Mouse (Mus musculus) heart, embryonic 12.5 days (tissue): ENCODE data around the gene Ftsj3. TPM values are rescaled to one million over a fixed set of nuclear protein-coding genes. Genes with fewer than 3 reads are reported as not detected.

Experiments used
- ATAC-seq: fragments of 200-750 bp; cut with Nextera tagmentation; 2 replicates; pipeline ENCODE4 v1.8.0; 2017; ENCODE audit warnings: moderate TSS enrichment, moderate library complexity; ENCODE audit not compliant: insufficient number of reproducible peaks, low FRiP score
- H3K27ac ChIP-seq: fragments of 300-500 bp; sonication (generic); 2 replicates; pipeline ENCODE4 v1.5.1; 2016; ENCODE audit warnings: mild to moderate bottlenecking, moderate library complexity; ENCODE audit not compliant: poor library complexity, severe bottlenecking
- H3K27me3 ChIP-seq: fragments of 300-500 bp; sonication (generic); replicated peaks from 2 replicates; pipeline ENCODE4 v1.6.1; 2016; ENCODE audit warnings: mild to moderate bottlenecking, moderate library complexity
- H3K36me3 ChIP-seq: fragments of 300-500 bp; sonication (generic); 2 replicates; pipeline ENCODE4 v1.6.1; 2016; ENCODE audit warnings: mild to moderate bottlenecking, moderate library complexity
- H3K4me1 ChIP-seq: fragments of 300-500 bp; sonication (generic); replicated peaks from 2 replicates; pipeline ENCODE4 v1.6.1; 2016; ENCODE audit warnings: mild to moderate bottlenecking
- H3K4me2 ChIP-seq: fragments of 300-500 bp; sonication (generic); 2 replicates; pipeline ENCODE4 v1.6.1; 2016; ENCODE audit warnings: mild to moderate bottlenecking, moderate library complexity
- H3K4me3 ChIP-seq: fragments of 300-500 bp; sonication (generic); 2 replicates; pipeline ENCODE4 v1.5.1; 2016; ENCODE audit warnings: mild to moderate bottlenecking
- H3K9ac ChIP-seq: fragments of 300-500 bp; sonication (generic); 2 replicates; pipeline ENCODE4 v1.6.1; 2016; ENCODE audit warnings: mild to moderate bottlenecking, moderate library complexity
- H3K9me3 ChIP-seq: fragments of 300-500 bp; sonication (generic); replicated peaks from 2 replicates; pipeline ENCODE4 v1.6.1; 2016; ENCODE audit warnings: mild to moderate bottlenecking, moderate library complexity
- WGBS: fragments of 180-500 bp; shearing (Covaris S2); methylation state at CpG from one replicate; pipeline ENCODE4 v1.1.7; 2016; 5-methylcytosine and 5-hydroxymethylcytosine counted together
- polyA plus RNA-seq: library from polyadenylated mRNA; unstranded; fragments of >200 nt; fragmentation: Nextera tagmentation; extraction: Ambion mirVana; gene quantifications from 2 replicates; pipeline ENCODE4 v1.2.1, GENCODE M21; 2016

Ftsj3 gene
- polyA plus RNA-seq: 45.3 and 45.9 TPM in 2 replicates

DNA sequence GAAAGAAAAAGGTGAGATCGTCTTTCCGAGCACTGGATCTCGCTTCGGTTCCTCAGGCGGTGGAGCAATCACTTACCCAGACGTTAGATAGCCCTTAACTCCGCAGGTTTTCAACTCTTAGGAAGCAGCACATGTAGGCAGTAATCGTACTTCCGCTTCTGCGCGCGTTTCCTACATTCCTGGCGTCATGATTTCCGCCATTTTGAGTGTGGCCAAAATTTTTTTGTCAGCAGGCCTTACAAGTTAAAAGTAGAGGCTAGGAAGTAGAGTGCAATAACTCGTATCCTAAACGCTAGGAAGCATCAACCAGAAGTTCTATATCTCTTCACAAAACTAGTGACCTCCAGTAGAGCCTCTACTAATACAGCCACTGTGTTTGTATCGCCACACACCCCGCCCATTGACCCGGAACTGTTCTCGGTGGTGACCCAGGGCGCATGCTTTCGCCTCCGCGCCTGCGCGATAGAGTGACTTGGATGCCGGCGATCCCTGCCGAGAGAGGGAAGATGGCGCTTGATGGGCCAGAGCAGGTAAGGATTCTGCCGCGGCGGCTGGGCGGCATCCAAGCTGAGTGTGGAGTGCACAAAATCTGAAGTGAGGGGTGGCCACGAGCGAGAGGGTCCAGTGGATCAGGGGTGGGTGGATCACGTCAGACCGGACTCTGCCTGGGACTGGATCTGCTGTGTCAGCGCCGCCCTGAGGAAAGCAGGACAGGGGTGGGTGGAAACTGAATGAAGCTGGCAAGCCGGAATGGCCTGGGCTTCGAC, at the start of gene Ftsj3, which contains the start of gene Psmc5:
Ftsj3 (minus strand) TSS at position 395 of the 767 bp plus-strand sequence.
Psmc5 (plus strand) TSS at position 470 of the 767 bp plus-strand sequence.
- H3K36me3 ChIP-seq: peaks cover 51% of the 10 kb centered on the region
- peak within 1 kb of the TSS; percentile 92 for H3K9ac ChIP-seq
- peak within 1 kb of the TSS; percentile 93 for H3K4me2 ChIP-seq
- WGBS: under 1% methylated on average over 42 of the region's 42 CpGs
- peak; percentile 96 for ATAC-seq
- H3K27me3 ChIP-seq: no peaks in the 10 kb centered on the region
- H3K4me1 ChIP-seq: peaks cover 20% of the 10 kb centered on the region
- H3K9me3 ChIP-seq: no peaks in the 10 kb centered on the region
- peak within 1 kb of the TSS; percentile 86 for H3K4me3 ChIP-seq
- peak within 1 kb of the TSS; percentile 73 for H3K27ac ChIP-seq

DNA sequence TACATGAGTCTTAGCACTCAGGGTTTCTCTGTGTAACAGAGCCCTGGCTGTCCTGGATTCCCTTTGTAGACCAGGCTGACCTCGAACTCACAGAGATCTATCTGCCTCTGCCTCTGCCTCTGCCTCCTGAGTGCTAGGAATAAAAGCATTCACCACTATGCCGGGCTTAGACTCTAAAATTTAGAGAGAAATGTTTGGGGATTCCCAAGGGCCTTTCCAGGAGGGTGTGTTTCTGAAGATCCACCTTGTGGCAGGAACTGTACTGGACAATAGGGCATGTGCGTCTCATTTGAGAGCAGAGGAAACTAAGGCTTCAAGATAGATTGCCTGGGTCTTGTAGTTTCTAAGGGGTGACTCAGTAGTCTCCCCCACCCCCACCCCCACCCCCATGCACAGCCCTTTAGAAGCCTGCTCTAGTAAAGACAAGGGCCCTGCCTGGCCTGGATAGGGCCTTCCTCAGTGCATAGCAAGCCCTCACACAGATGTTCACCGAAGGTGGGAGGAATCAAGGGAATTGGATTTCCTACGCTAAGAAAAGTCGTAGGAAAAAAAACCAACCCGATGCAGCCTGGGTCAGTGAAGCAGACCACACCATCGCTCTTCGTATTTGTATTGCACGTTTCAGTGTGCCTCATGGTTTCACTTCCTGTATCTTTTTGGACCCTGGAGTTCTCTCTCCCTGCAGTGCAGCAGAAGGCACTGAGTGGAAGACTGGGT, 49.6 kb upstream of the Ftsj3 start:
- no peaks in the 10 kb centered on the region for H3K9me3 ChIP-seq
- H3K4me2 ChIP-seq: no peak overlapping the region
- H3K36me3 ChIP-seq: no peaks in the 10 kb centered on the region
- WGBS: 84% methylated on average over 10 of the region's 10 CpGs
- no peak for ATAC-seq
- H3K27me3 ChIP-seq: no peaks in the 10 kb centered on the region
- no peak overlapping the region for H3K27ac ChIP-seq
- H3K9ac ChIP-seq: no peak overlapping the region
- no peaks in the 10 kb centered on the region for H3K4me1 ChIP-seq
- H3K4me3 ChIP-seq: no peak overlapping the region

DNA sequence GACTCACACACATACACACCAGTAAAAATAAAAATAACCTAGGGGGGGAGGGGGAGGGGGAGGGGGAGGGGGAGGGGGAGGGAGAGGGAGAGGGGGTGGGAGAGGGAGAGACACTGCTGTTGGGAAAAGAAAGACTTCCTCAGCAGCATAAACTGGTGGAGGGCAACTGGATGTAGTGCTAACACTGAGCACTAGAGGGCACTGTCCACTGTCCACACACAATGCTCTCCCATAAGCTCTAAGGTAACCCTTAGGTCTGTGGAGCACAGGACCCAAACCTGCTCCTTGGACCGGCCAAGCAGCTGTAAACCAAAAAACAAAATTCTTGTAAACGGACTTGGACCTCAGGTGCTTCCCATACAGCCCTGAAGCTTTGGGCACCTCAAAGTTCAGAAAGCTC, 46.8 kb upstream of the Ftsj3 start:
- no peak for ATAC-seq
- 20% methylated on average over 2 of the region's 2 CpGs for WGBS
- Histone ChIP-seq H3K4me1 (no peaks in the 10 kb centered on the region), H3K9ac (no peak overlapping the region), H3K36me3 (no peaks in the 10 kb centered on the region), H3K27ac (no peak overlapping the region), H3K9me3 (no peaks in the 10 kb centered on the region), H3K27me3 (no peaks in the 10 kb centered on the region), H3K4me3 (no peak overlapping the region), H3K4me2 (no peak overlapping the region)

DNA sequence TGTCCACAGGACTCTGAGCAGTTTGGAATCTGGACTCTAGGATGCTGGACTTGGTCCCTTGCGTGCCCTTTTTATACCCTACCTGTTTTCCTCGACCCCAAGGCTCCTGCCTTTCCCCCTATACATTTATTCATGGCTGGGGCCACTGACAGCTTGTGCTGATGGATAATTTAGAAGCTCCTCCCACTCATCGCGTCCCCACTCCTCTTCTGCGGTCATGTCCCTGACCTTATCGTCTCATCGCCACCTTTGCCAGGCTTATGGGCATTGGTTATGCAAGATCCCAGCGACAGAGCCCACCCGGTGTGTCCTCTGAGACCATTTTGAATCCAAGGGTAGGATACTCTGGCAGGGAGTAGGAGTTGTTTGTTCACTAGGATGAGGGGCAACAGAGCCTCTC, 45.9 kb upstream of the Ftsj3 start, which contains the start of gene Gh:
Gh (minus strand) TSS at position 101 of the 400 bp plus-strand sequence.
- H3K27me3 ChIP-seq: no peaks in the 10 kb centered on the region
- 69% methylated on average over 9 of the region's 9 CpGs for WGBS
- H3K9me3 ChIP-seq: no peaks in the 10 kb centered on the region
- no peak for ATAC-seq
- no peaks in the 10 kb centered on the region for H3K4me1 ChIP-seq
- H3K4me2 ChIP-seq: no peak within 1 kb of the TSS
- no peak within 1 kb of the TSS for H3K27ac ChIP-seq
- H3K4me3 ChIP-seq: no peak within 1 kb of the TSS
- no peak within 1 kb of the TSS for H3K9ac ChIP-seq
- H3K36me3 ChIP-seq: no peaks in the 10 kb centered on the region

DNA sequence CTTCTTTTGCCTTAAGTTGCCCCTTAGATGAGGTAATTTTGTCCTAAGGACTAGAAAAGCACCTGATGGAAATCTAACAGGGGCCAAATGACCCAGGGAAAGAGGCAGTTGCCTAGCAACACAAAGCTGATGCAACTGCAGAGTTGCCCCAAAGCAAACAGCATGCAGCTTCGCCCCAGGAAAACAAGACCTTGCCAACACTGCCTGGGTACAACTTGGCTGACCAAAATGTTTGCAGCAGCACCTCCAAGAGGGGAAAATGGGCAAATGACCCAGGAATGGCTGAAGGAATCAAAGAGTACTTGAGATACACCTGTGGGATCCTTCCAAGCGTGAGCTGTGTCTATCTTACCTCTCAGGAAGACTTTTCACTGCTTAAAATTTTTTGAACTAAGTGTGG, 36.0 kb upstream of the Ftsj3 start:
- WGBS: 82% methylated on average over 2 of the region's 2 CpGs

DNA sequence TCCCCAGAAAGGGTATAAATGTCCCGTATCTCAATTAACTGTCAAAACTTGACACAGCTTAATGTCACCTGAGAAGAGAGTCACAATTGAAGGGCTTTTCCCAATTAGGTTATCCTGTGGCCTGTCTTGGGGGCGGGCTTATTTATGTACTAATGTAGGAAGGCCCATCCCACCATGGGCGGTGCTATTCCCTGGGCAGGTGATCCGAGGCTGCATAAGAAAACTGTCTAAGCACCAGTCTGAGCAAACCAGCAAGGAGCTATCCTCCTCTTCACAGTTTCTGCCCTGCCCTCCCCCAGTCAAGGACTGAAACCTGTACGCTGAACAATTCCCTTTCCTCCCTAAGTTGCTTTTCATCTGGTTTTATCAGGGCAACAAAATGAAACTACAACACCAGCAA, 34.5 kb upstream of the Ftsj3 start:
- no peak overlapping the region for H3K4me3 ChIP-seq
- H3K27ac ChIP-seq: no peak overlapping the region
- 0 out of 2 replicates have a peak, but pooled peaks cover 4% of the 10 kb centered on the region for H3K4me1 ChIP-seq
- no peak for ATAC-seq
- no peaks in the 10 kb centered on the region for H3K27me3 ChIP-seq
- no peak overlapping the region for H3K9ac ChIP-seq
- WGBS: 90% methylated on average over 5 of the region's 5 CpGs
- no peaks in the 10 kb centered on the region for H3K36me3 ChIP-seq
- no peak overlapping the region for H3K4me2 ChIP-seq
- H3K9me3 ChIP-seq: peaks cover 4% of the 10 kb centered on the region; the same call in 1 of the 2 replicates

More for the DNA sequence above, 36.0 kb upstream of the Ftsj3 start:
- Histone ChIP-seq H3K36me3 (no peaks in the 10 kb centered on the region), H3K27me3 (no peaks in the 10 kb centered on the region), H3K9me3 (peaks cover 4% of the 10 kb centered on the region; the same call in 1 of the 2 replicates), H3K4me1 (0 out of 2 replicates have a peak, but pooled peaks cover 4% of the 10 kb centered on the region), H3K27ac (no peak overlapping the region), H3K4me2 (no peak overlapping the region), H3K4me3 (no peak overlapping the region), H3K9ac (no peak overlapping the region)
- ATAC-seq: no peak

DNA sequence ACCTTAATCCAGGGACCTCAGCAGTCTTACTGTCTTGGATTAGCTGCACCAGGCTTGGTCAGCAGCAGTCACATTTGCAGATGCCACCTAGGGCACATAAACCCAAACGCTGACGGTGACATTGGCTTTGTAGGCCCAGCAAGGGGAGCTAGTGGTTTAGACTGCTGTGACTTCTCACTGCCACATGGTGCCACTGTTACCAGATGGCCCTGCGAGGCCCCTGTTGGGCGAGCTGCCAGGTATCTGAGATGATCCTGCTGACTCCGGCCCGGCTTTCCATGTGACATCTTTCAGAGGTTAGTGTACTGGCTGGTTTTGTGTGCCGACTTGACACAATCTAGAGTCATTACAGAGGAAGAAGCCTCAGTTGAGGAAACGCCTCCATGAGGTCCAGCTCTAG, 33.5 kb upstream of the Ftsj3 start:
- Histone ChIP-seq H3K4me2 (no peak overlapping the region), H3K36me3 (no peaks in the 10 kb centered on the region), H3K27ac (no peak overlapping the region), H3K4me1 (0 out of 2 replicates have a peak, but pooled peaks cover 4% of the 10 kb centered on the region), H3K27me3 (no peaks in the 10 kb centered on the region), H3K9ac (no peak overlapping the region), H3K9me3 (peaks cover 4% of the 10 kb centered on the region; the same call in 1 of the 2 replicates), H3K4me3 (no peak overlapping the region)
- peak; percentile 42; the same call in 1 of the 2 replicates for ATAC-seq
- WGBS: 43% methylated on average over 8 of the region's 8 CpGs

DNA sequence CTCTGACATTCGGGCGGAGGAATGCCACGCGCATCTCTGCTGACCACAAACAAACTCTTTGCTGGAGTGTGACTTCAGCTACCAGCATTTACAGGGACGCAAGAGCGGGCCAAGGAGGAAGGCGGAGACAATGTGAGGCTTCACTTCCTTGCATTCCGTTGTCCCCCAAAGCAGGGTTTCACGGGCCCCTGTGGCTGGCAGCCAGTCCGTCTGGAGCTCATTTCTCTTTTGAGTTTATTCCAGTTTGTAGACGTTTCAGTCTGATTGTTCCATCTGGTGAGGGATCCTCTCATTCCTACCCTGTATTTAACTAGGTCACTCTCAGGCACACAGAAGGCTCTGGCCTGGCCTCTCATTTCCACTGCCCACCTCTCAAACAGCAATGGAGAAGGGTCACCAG, 31.1 kb upstream of the Ftsj3 start:
- no peaks in the 10 kb centered on the region for H3K36me3 ChIP-seq
- H3K9me3 ChIP-seq: no peaks in the 10 kb centered on the region
- H3K27ac ChIP-seq: no peak overlapping the region
- 0 out of 2 replicates have a peak, but pooled peaks cover 4% of the 10 kb centered on the region for H3K4me1 ChIP-seq
- WGBS: 68% methylated on average over 11 of the region's 11 CpGs
- 0 out of 2 replicates have a peak, but pooled peaks cover 6% of the 10 kb centered on the region for H3K27me3 ChIP-seq
- H3K9ac ChIP-seq: no peak overlapping the region
- no peak overlapping the region for H3K4me3 ChIP-seq
- no peak overlapping the region for H3K4me2 ChIP-seq
- no peak for ATAC-seq

DNA sequence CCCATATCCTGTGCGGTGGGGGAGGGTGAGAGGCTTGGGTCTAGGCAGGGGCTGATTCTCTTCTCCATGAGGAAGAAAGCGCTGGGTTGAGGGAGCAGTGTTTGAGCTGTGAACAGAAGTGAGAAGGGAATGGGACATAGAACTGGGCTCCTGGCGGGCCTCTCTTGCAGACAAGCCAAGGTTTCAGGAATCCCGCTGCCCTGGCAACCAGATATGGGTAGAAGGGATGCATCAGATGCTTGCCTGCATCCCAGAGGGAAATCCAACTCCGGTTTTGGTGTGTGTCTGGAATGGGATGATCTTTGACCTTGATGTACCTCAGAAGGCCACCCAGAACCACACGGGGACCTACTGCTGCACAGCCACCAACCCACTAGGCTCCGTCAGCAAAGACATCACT, 30.3 kb upstream of the Ftsj3 start:
- Histone ChIP-seq H3K27me3 (0 out of 2 replicates have a peak, but pooled peaks cover 6% of the 10 kb centered on the region), H3K4me2 (no peak overlapping the region), H3K9me3 (no peaks in the 10 kb centered on the region), H3K4me3 (no peak overlapping the region), H3K36me3 (no peaks in the 10 kb centered on the region), H3K9ac (no peak overlapping the region), H3K27ac (no peak overlapping the region), H3K4me1 (0 out of 2 replicates have a peak, but pooled peaks cover 4% of the 10 kb centered on the region)
- ATAC-seq: no peak
- 73% methylated on average over 7 of the region's 7 CpGs for WGBS

DNA sequence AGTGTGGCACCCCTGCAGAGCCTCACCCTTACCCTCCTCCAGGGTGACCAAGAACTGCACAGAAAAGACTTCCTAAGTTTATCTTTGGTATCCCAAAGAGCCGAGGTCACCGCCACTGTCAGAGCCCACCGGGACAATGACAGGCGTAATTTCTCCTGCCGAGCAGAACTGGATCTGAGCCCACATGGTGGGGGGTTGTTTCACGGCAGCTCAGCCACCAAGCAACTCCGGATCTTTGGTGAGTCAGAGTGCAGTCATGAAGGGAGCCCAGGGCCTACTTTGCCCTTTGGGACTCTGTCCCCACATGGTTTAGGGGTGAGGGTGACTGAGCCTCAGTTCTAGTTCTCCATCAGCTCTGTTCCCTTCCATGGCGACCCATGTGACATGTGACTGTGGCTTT, 28.2 kb upstream of the Ftsj3 start:
- no peak overlapping the region for H3K9ac ChIP-seq
- no peak for ATAC-seq
- no peak overlapping the region for H3K27ac ChIP-seq
- 0 out of 2 replicates have a peak, but pooled peaks cover 6% of the 10 kb centered on the region for H3K27me3 ChIP-seq
- no peak overlapping the region for H3K4me2 ChIP-seq
- 69% methylated on average over 8 of the region's 8 CpGs for WGBS
- no peak overlapping the region for H3K4me3 ChIP-seq
- H3K9me3 ChIP-seq: no peaks in the 10 kb centered on the region
- no peaks in the 10 kb centered on the region for H3K36me3 ChIP-seq
- H3K4me1 ChIP-seq: no peaks in the 10 kb centered on the region

DNA sequence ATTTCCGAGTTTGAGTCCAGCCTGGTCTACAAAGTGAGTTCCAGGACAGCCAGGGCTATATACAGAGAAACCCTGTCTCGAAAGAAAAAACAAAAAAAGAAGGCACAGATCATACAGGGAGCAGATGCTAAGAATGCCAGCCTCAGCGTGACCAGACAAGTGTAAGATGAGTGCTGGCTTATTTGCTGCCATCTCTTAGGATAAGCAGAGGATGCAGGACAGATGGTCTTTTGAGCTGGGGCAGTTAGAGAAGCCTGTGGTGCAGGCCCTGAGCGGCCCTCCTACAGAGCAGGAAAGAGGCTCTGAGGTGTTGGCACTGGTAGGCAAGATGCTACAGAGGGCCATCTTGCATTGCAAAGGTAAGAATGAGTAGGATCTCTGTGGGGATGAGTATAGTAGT, 27.5 kb upstream of the Ftsj3 start:
- Histone ChIP-seq H3K9ac (no peak overlapping the region), H3K27me3 (0 out of 2 replicates have a peak, but pooled peaks cover 6% of the 10 kb centered on the region), H3K9me3 (no peaks in the 10 kb centered on the region), H3K4me3 (no peak overlapping the region), H3K4me1 (no peaks in the 10 kb centered on the region), H3K36me3 (no peaks in the 10 kb centered on the region), H3K4me2 (no peak overlapping the region), H3K27ac (no peak overlapping the region)
- WGBS: 80% methylated on average over 4 of the region's 4 CpGs
- no peak for ATAC-seq
